Mouse (Mus musculus) NIH3T3 (cell line): ENCODE results near the gene Mab21l2.
A peak's percentile ranks its signal among the peaks of the same experiment; 100 is the strongest.

Experiments used
- DNase-seq: peaks from one replicate; pipeline ENCODE4 v3.0.0-alpha.2; 2012; ENCODE audit warnings: low read depth

Mab21l2 gene

DNA sequence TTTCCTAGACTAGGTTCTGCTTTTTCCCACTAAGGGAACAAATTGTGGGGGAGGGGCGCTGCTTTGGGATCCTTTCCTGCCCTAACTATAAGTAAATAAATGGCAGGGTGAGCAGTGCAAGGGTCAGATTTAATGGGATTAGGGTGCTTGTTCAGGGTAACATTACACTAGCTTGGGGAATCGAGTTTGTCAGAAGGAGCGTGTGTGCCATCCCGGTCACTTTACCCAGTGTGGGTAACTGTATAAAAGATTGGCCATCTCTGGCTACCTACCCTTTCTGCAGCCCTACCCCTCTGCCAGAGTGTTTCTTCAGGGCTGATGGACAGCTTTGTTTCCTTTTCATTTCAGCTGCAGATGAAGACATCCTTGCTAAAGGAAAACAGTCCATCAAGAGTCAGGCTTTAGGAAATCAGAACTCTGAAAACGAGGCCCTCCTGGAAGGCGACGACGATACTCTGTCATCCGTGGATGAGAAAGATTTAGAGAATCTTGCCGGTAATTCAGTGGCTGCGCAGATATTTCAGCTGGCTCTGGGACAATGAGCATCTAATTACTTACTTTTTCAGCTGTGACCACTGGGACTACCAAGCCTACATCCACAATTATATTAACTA, 8.8 kb downstream of the Mab21l2 start:
- no peak for DNase-seq

DNA sequence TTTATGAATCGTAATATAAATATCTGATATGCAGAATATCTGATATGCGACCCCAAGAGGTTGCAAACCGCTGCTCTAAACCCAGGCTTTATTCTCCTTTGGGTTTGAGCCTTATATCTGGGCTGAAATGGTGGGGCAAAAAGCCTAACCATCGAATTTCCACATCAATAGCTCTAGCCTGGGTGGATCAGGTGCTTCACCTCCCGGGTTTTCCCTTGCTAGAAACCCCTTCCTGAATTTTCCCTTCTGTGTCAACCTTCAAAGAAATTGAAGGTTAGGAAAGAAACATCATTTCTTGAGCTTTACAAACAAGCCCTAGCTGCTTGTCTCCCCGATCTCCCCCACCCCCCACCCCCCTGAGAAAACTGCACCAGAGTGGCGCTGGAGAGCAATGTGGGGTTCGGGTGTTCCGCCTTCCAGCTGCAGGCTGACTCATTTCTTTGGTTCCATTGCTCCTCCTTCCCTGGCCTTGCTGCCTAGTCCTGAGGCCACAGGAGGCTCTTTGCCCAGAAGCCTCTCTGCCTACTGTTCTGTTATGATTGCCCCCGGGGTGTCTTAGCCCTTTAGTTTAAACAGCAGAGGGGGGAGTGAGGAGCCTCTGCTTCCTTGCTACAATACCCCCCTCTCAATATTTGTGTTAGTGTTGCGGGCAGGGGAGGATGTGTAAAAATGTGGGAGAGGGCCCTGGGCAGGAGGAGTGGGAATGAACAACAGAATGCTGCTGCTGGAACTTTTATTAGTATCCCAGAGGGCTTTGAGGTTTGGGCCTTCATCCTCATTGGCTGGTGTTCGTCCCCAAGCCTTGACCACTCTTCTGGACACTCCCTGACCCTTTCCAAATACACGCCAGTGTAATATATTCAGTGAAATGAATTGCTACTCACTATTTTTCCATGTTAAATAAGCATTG, 9.5 kb downstream of the Mab21l2 start:
- DNase-seq, result peak; percentile 84

DNA sequence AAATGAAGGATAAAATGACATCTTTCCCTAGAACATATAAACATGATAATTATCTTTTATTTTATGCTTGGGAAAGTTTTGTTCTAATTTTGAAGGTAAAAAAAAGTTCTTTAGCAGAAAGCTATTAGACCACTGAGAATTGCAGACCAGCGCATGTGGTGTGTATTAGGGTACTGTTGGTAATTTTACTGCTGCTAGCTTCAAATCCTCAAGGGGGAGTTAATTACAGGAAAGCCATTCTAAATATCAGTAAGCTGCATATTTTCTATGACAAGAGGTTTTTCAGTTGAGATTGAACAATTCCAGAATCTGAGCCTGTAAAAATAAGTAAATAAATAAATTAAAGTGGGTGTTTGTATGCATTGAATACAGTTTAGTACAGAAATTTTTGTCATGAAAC, 11.7 kb downstream of the Mab21l2 start:
- no peak for DNase-seq

DNA sequence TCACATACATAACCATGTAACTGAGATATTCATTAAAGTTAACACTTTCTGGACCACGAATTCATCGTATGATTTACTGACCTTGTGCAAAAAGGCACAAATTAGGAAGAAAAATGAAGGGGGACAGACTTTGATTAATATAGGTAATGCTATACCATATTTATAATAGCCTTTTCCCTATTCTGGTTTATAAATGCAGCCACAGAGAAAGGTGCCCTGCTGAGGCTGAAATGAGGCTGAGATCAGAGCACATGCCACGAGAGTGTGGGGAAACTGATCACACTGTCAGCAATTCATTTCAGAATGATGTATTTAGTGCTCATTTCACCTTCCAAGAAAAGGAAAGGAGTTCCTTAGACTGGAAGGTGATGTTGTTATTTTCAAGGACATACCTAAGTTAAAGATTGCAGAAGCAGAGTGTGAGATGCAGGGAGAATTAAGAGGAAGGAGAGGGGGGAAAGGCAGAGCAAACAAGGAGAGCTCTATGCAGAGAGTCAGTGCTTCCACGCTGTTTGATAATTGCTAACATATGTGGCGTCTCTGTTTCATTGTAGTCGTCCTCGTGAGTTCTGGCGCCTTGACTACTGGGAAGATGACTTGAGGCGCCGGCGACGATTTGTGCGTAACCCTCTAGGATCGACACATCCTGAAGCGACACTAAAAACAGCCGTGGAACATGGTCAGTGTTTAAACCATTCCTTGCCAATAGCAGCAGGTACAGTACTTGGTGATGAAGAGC, 16.7 kb downstream of the Mab21l2 start:
- no peak for DNase-seq

- DNase-seq, result no peak
These were observed 25.4 kb downstream of the Mab21l2 start for GRCm38 (mm10) chr3:86522880-86523505.

- no peak for DNase-seq
These were observed 29.8 kb downstream of the Mab21l2 start for GRCm38 (mm10) chr3:86518506-86519109.

DNA sequence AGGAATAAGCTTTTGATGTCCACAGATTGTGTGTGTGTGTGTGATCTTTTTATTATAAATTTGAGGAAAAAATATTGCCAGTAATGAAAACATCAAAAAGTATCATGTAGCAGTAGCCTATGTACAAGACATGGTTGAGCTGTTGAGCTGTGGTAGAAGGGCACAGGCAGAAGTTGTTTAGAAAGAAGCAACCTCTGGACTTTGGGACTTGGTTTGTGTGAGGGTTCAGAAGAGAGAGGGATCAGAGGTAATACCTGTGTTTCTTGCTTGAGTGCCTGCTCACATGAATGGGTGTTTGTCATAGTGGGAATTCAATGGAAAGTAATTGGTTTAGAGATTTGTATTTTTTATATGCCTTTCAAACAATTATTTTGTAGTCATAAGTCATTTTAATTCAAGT, 47.8 kb downstream of the Mab21l2 start:
- no peak for DNase-seq
